Mouse (Mus musculus): ENCODE results near the gene Kdm5a. TPM values are rescaled to one million over a fixed set of nuclear protein-coding genes. Genes with fewer than 3 reads are reported as not detected.

The Kdm5a gene
- polyA plus RNA-seq, 1 experiment from 2014 or later = 51.6 TPM

GRCm38 (mm10) chr6:120482756-120483155, 118.8 kb downstream of the Kdm5a start:
- H3K4me3 ChIP-seq = no peak overlapping the region
- peaks cover 13% of the 10 kb centered on the region; the same call in 1 of the 2 replicates for H3K4me1 ChIP-seq
- no peak overlapping the region for H3K27ac ChIP-seq
- H3K36me3 ChIP-seq (replicated peaks) = peaks cover 11% of the 10 kb centered on the region
- H3K27me3 ChIP-seq (ENCODE audit: poor library complexity, severe bottlenecking) = no peaks in the 10 kb centered on the region
- DNase-seq (ENCODE audit: extremely low spot score, low spot score) = no peak
- no peaks in the 10 kb centered on the region for H3K9me3 ChIP-seq
- 48% methylated on average over 6 of the region's 6 CpGs for WGBS

GRCm38 (mm10) chr6:120483211-120483626, 119.3 kb downstream of the Kdm5a start:
- peaks cover 11% of the 10 kb centered on the region for H3K36me3 ChIP-seq (replicated peaks)
- no peaks in the 10 kb centered on the region for H3K9me3 ChIP-seq
- no peak overlapping the region for H3K27ac ChIP-seq
- no peak for DNase-seq (ENCODE audit: extremely low spot score, low spot score)
- WGBS = 43% methylated on average over 8 of the region's 8 CpGs
- peaks cover 13% of the 10 kb centered on the region; the same call in 1 of the 2 replicates for H3K4me1 ChIP-seq
- H3K27me3 ChIP-seq (ENCODE audit: poor library complexity, severe bottlenecking) = no peaks in the 10 kb centered on the region
- no peak overlapping the region for H3K4me3 ChIP-seq

DNA sequence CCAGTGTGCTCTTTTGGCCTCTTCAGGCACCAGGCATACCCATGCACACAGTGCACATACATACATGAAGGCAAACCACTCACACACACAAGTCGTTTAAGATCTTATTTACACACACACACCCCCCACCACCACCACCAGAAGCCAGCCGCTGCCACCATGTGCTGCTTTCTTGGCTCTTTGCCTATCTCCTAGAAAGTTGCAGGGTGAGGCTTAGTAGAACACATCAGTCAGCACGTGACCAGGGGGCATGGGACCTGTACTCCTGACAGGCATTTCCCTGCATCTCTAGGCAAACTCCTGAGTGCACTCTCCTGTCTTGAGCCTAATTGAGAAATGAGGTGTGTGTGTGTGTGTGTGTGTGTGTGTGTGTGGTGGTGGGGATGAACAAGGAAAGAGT, 121.1 kb downstream of the Kdm5a start:
- WGBS = 81% methylated on average over 3 of the region's 3 CpGs

DNA sequence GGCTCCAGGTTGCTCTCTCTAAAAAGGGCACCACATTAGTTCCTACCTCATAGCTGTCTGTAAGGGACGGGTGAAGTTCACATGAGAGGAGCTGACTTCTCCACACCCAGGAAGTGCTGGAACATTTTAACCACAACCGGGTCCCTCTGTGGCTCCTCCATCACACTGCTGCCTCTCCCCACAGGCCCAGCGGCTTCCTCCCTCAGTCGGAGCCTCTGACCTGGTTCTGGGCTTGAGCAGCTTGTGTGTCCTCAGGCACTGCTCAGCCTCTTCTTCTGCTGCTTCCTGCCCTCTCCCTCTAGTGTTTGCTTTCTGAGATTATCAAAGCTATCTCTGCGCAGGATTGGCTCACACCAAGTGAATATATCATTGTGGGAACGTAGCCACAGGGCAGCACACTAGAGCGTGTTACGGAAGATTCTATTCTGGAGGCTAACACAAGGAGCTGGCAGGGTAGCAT, 122.2 kb downstream of the Kdm5a start:
- H3K9me3 ChIP-seq = no peaks in the 10 kb centered on the region
- no peak overlapping the region for H3K4me3 ChIP-seq
- H3K4me1 ChIP-seq = peaks cover 17% of the 10 kb centered on the region
- H3K36me3 ChIP-seq (replicated peaks) = peaks cover 9% of the 10 kb centered on the region
- H3K27ac ChIP-seq = no peak overlapping the region
- H3K27me3 ChIP-seq (ENCODE audit: poor library complexity, severe bottlenecking) = peaks cover 16% of the 10 kb centered on the region
- WGBS = 81% methylated on average over 8 of the region's 8 CpGs
- no peak for DNase-seq (ENCODE audit: extremely low spot score, low spot score)

More for the DNA sequence above, 121.1 kb downstream of the Kdm5a start:
- H3K9me3 ChIP-seq = no peaks in the 10 kb centered on the region
- no peak for DNase-seq (ENCODE audit: extremely low spot score, low spot score)
- peaks cover 11% of the 10 kb centered on the region for H3K36me3 ChIP-seq (replicated peaks)
- no peak overlapping the region for H3K4me3 ChIP-seq
- no peak overlapping the region for H3K27ac ChIP-seq
- peaks cover 13% of the 10 kb centered on the region; the same call in 1 of the 2 replicates for H3K4me1 ChIP-seq
- H3K27me3 ChIP-seq (ENCODE audit: poor library complexity, severe bottlenecking) = peaks cover 6% of the 10 kb centered on the region

- H3K4me1 ChIP-seq = peaks cover 28% of the 10 kb centered on the region
- no peak overlapping the region for H3K4me3 ChIP-seq
- H3K27ac ChIP-seq = no peak overlapping the region
- peaks cover 42% of the 10 kb centered on the region for H3K27me3 ChIP-seq (ENCODE audit: poor library complexity, severe bottlenecking)
- WGBS = 75% methylated on average over 3 of the region's 3 CpGs
- no peaks in the 10 kb centered on the region for H3K9me3 ChIP-seq
- H3K36me3 ChIP-seq (replicated peaks) = no peaks in the 10 kb centered on the region
- DNase-seq (ENCODE audit: extremely low spot score, low spot score) = no peak
Measured at GRCm38 (mm10) chr6:120488647-120489046, 124.7 kb downstream of the Kdm5a start.

DNA sequence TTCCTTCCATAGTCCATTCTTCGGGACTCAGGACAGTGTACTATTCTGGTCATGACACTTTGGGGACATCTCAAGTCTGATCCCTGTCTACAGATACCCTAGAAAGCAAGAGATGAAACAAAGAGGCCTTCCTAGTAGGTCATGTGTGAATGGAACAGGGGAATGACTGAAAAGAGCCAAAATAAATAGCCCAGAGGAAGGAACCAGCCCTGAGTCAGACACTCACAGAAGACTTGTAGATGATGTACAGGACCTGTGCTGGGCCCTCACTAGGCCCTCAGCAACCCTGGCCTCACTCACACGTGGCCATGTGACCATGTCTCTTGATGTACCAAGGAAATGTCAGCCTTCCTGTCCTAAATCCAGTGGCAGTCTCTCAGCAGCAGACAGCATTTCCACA, 125.5 kb downstream of the Kdm5a start:
- WGBS = 66% methylated on average over 2 of the region's 2 CpGs
- H3K27me3 ChIP-seq (ENCODE audit: poor library complexity, severe bottlenecking) = peaks cover 50% of the 10 kb centered on the region
- no peak overlapping the region for H3K4me3 ChIP-seq
- no peak for DNase-seq (ENCODE audit: extremely low spot score, low spot score)
- H3K36me3 ChIP-seq (replicated peaks) = no peaks in the 10 kb centered on the region
- no peaks in the 10 kb centered on the region for H3K9me3 ChIP-seq
- peaks cover 37% of the 10 kb centered on the region for H3K4me1 ChIP-seq
- no peak overlapping the region for H3K27ac ChIP-seq

- Histone ChIP-seq H3K27me3 (ENCODE audit: poor library complexity, severe bottlenecking) (peaks cover 59% of the 10 kb centered on the region), H3K27ac (no peak overlapping the region), H3K36me3 (replicated peaks) (no peaks in the 10 kb centered on the region), H3K4me1 (peaks cover 40% of the 10 kb centered on the region), H3K9me3 (no peaks in the 10 kb centered on the region), H3K4me3 (no peak overlapping the region)
- DNase-seq (ENCODE audit: extremely low spot score, low spot score) = no peak
- 54% methylated on average over 7 of the region's 7 CpGs for WGBS
Measured at GRCm38 (mm10) chr6:120491064-120491463, 127.1 kb downstream of the Kdm5a start.

DNA sequence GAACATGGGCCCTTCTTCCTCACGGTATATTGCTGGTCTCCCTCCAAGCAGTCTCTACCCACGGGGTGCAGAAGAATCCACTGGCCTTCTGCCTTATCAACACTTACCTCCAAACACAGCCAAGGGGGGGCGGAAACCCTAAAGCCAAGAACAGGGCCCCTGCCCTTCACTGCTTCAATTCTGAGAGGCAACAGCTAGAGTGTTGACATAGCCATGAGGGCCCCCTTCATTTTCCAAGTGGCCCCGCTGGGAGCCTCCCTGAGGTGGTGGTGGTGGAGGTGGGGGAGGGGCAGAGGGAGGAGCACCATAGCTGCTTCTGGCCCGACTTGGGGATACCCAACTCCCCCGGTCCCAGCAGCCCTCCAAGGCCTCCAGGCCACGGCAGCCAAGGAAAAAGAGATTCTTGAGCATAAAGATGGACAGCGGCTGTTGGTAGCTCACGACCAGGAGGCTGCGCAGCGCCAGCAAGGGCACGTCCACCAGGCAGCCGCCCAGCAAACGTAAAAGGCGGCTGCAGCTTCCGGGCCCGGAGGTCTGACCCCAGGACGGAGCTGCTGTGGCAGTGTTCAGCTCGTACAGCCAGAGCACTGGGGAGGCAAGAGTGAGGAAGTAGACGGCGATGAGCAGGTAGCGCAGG, 128.1 kb downstream of the Kdm5a start:
- H3K36me3 ChIP-seq (replicated peaks) = no peaks in the 10 kb centered on the region
- peak overlapping the region; percentile 76 for H3K4me3 ChIP-seq
- peaks cover 40% of the 10 kb centered on the region for H3K4me1 ChIP-seq
- H3K27ac ChIP-seq = 0 out of 2 replicates have a peak overlapping the region, but pooled peaks have one; percentile 16
- H3K27me3 ChIP-seq (ENCODE audit: poor library complexity, severe bottlenecking) = peaks cover 59% of the 10 kb centered on the region
- H3K9me3 ChIP-seq = no peaks in the 10 kb centered on the region
- DNase-seq (ENCODE audit: extremely low spot score, low spot score) = peak; percentile 21
- WGBS = 11% methylated on average over 22 of the region's 22 CpGs

GRCm38 (mm10) chr6:120492499-120493373, 128.8 kb downstream of the Kdm5a start:
- H3K9me3 ChIP-seq = no peaks in the 10 kb centered on the region
- peak overlapping the region; percentile 88 for H3K27ac ChIP-seq
- H3K36me3 ChIP-seq (replicated peaks) = no peaks in the 10 kb centered on the region
- H3K4me3 ChIP-seq = peak overlapping the region; percentile 76
- peaks cover 59% of the 10 kb centered on the region for H3K27me3 ChIP-seq (ENCODE audit: poor library complexity, severe bottlenecking)
- WGBS = under 1% methylated on average over 95 of the region's 95 CpGs
- DNase-seq (ENCODE audit: extremely low spot score, low spot score) = peak; percentile 44
- peaks cover 40% of the 10 kb centered on the region for H3K4me1 ChIP-seq

GRCm38 (mm10) chr6:120493374-120494181, 129.7 kb downstream of the Kdm5a start, which contains the start of gene Tmem121b:
TSS of gene Tmem121b (minus strand) at chr6:120493807.
- H3K9me3 ChIP-seq = no peaks in the 10 kb centered on the region
- H3K4me3 ChIP-seq = peak within 1 kb of the TSS; percentile 76
- peak within 1 kb of the TSS; percentile 88 for H3K27ac ChIP-seq
- H3K4me1 ChIP-seq = peaks cover 45% of the 10 kb centered on the region
- 1% methylated on average over 83 of the region's 84 CpGs for WGBS
- DNase-seq (ENCODE audit: extremely low spot score, low spot score) = peak; percentile 84
- H3K36me3 ChIP-seq (replicated peaks) = no peaks in the 10 kb centered on the region
- peaks cover 59% of the 10 kb centered on the region for H3K27me3 ChIP-seq (ENCODE audit: poor library complexity, severe bottlenecking)
